ENCODE assay signal across 7 mouse cellular contexts in the genomic region with DNA sequence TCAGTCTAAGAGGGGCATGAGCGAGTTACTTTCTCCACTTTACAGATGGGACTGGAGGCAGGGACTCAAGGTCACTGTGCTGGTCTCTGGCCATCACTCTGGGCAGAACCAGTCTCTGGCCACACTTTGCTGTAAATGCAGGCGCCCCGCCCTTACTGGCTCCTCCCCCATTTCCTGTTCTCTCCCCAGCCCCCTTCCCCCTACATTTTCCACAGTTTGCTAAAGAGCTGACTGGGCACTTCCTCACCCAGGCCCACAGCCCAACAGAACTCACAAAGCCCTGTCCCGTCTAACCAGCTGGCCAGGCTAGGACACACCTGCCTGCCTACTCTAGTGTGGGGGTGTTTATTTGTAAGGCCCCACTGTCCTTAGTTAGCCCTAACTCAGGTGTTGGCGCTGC. TPM values are rescaled to one million over a fixed set of nuclear protein-coding genes. Genes with fewer than 3 reads are reported as not detected.
DNase-seq lines count a peak whose midpoint lies in the region; ATAC-seq lines count a peak whose summit lies in the region.

No protein-coding gene starts in this region.

- intact Hi-C loops in heart, postnatal 14 days (cut with DNase I), result no loop called here

- H3K27ac ChIP-seq in liver, embryonic 11.5 days (ENCODE audit: low read depth, low read length), result peak overlapping the region; percentile 34; the same call in 1 of the 2 replicates
- no peak overlapping the region for H3K27ac ChIP-seq in midbrain, embryonic 13.5 days

- H3K4me3 ChIP-seq in liver, embryonic 11.5 days (ENCODE audit: low read depth, low read length), result no peak overlapping the region
- H3K4me3 ChIP-seq in midbrain, embryonic 13.5 days (replicated peaks), result no peak overlapping the region

- ATAC-seq in activated CD4-positive, CD25-positive, alpha-beta regulatory T cell, adult 4 months, result peak; percentile 89
- ATAC-seq in liver, embryonic 11.5 days (replicated peaks; ENCODE audit: low FRiP score), result peak; percentile 36; the same call in 1 of the 2 replicates
- ATAC-seq in midbrain, embryonic 13.5 days, result no peak

- H3K4me1 ChIP-seq in liver, embryonic 11.5 days (replicated peaks; ENCODE audit: control insufficient read depth, insufficient read depth, low read length), result peaks cover 20% of the 10 kb centered on the region
- H3K4me1 ChIP-seq in midbrain, embryonic 13.5 days (replicated peaks), result peaks cover 42% of the 10 kb centered on the region

- H3K36me3 ChIP-seq in liver, embryonic 11.5 days (ENCODE audit: control insufficient read depth, insufficient read depth, low read length), result no peaks in the 10 kb centered on the region
- no peaks in the 10 kb centered on the region for H3K36me3 ChIP-seq in midbrain, embryonic 13.5 days

- 31% methylated on average over 5 of the region's 5 CpGs for WGBS in liver, embryonic 11.5 days
- 82% methylated on average over 5 of the region's 5 CpGs for WGBS in midbrain, embryonic 13.5 days

- DNase-seq in ES-CJ7 (ENCODE audit: low read depth, low spot score), result peak; percentile 35
- DNase-seq in heart, postnatal 14 days, result peak; percentile 62 to 67
- peak; percentile 57 for DNase-seq in liver, embryonic 11.5 days (ENCODE audit: low spot score)
- DNase-seq in spleen, adult 18-20 months, result peak; percentile 62 to 66
- DNase-seq in retina, embryonic 14.5 days (ENCODE audit: low spot score), result no peak

- peak overlapping the region; percentile 34; the same call in 1 of the 2 replicates for H3K9ac ChIP-seq in liver, embryonic 11.5 days (ENCODE audit: low read depth, low read length)
- no peak overlapping the region for H3K9ac ChIP-seq in midbrain, embryonic 13.5 days (replicated peaks)

- H3K27me3 ChIP-seq in liver, embryonic 11.5 days (replicated peaks; ENCODE audit: control insufficient read depth, insufficient read depth, low read length), result peaks cover 6% of the 10 kb centered on the region
- no peaks in the 10 kb centered on the region for H3K27me3 ChIP-seq in midbrain, embryonic 13.5 days

- H3K9me3 ChIP-seq in liver, embryonic 11.5 days (ENCODE audit: control insufficient read depth, low read length), result no peaks in the 10 kb centered on the region
- H3K9me3 ChIP-seq in midbrain, embryonic 13.5 days, result no peaks in the 10 kb centered on the region

- H3K4me2 ChIP-seq in liver, embryonic 11.5 days, result no peak overlapping the region
- no peak overlapping the region for H3K4me2 ChIP-seq in midbrain, embryonic 13.5 days (replicated peaks)

RNA-seq across cellular contexts. Expression of a gene that starts 6.6 kb away (rescaled TPM):
- polyA plus RNA-seq in activated CD4-positive, CD25-positive, alpha-beta regulatory T cell, adult 4 months (2017; shearing (Covaris generic)), result under 1 TPM; 0.24 to 0.45 TPM
- 1 to 10 TPM in 1 of 2 experiments, under 1 TPM in 1; 1.00 to 2.0 TPM for total RNA-seq in heart, postnatal 14 days (2021)
- 0.14 TPM in 1 of 2 replicates, not detected in the other for polyA plus RNA-seq in liver, embryonic 11.5 days (2014; fragmentation: Nextera tagmentation; extraction: Ambion mirVana)
- polyA plus RNA-seq in midbrain, embryonic 13.5 days (2015; fragmentation: Nextera tagmentation; extraction: Ambion mirVana), result 0.17 and 0.22 TPM in 2 replicates

RNA-seq across cellular contexts. Expression of a gene that starts 6.7 kb away (rescaled TPM):
- 10 to 100 TPM; 10.2 to 11.2 TPM for polyA plus RNA-seq in activated CD4-positive, CD25-positive, alpha-beta regulatory T cell, adult 4 months (2017; shearing (Covaris generic))
- total RNA-seq in heart, postnatal 14 days (2021), result 100 to 1,000 TPM; 150 to 168 TPM
- 17.8 and 18.1 TPM in 2 replicates for polyA plus RNA-seq in liver, embryonic 11.5 days (2014; fragmentation: Nextera tagmentation; extraction: Ambion mirVana)
- 37.2 and 42.2 TPM in 2 replicates for polyA plus RNA-seq in midbrain, embryonic 13.5 days (2015; fragmentation: Nextera tagmentation; extraction: Ambion mirVana)

RNA-seq across cellular contexts. Expression of a gene that starts 53.0 kb away (rescaled TPM):
- polyA plus RNA-seq in activated CD4-positive, CD25-positive, alpha-beta regulatory T cell, adult 4 months (2017; shearing (Covaris generic)), result 100 to 1,000 TPM in 1 of 2 experiments, 10 to 100 TPM in 1; 98.4 to 147 TPM
- total RNA-seq in heart, postnatal 14 days (2021), result 10 to 100 TPM; 21.2 to 24.1 TPM
- 23.3 and 27.8 TPM in 2 replicates for polyA plus RNA-seq in liver, embryonic 11.5 days (2014; fragmentation: Nextera tagmentation; extraction: Ambion mirVana)
- polyA plus RNA-seq in midbrain, embryonic 13.5 days (2015; fragmentation: Nextera tagmentation; extraction: Ambion mirVana), result 1.7 and 2.3 TPM in 2 replicates

RNA-seq across cellular contexts. Expression of a gene that starts 58.8 kb away (rescaled TPM):
- polyA plus RNA-seq in activated CD4-positive, CD25-positive, alpha-beta regulatory T cell, adult 4 months (2017; shearing (Covaris generic)), result 10 to 100 TPM; 15.6 to 15.8 TPM
- total RNA-seq in heart, postnatal 14 days (2021), result 10 to 100 TPM; 14.4 to 15.6 TPM
- 19.2 and 20.8 TPM in 2 replicates for polyA plus RNA-seq in liver, embryonic 11.5 days (2014; fragmentation: Nextera tagmentation; extraction: Ambion mirVana)
- 16.3 and 16.8 TPM in 2 replicates for polyA plus RNA-seq in midbrain, embryonic 13.5 days (2015; fragmentation: Nextera tagmentation; extraction: Ambion mirVana)
